Mouse (Mus musculus) ES-Bruce4 (cell line): ENCODE data around the gene Far1. TPM values are rescaled to one million over a fixed set of nuclear protein-coding genes. Genes with fewer than 3 reads are reported as not detected.

ENCODE experiments used
- H3K27ac ChIP-seq: 2 replicates; pipeline ENCODE4 v1.5.1; 2012; ENCODE audit warnings: low read length, inconsistent platforms; ENCODE audit not compliant: insufficient read depth
- H3K27me3 ChIP-seq: 2 replicates; pipeline ENCODE4 v1.6.1; 2012; ENCODE audit warnings: mild to moderate bottlenecking, low read length, inconsistent platforms; ENCODE audit not compliant: control insufficient read depth, poor library complexity, insufficient read depth, severe bottlenecking
- H3K36me3 ChIP-seq: 2 replicates; pipeline ENCODE4 v1.6.1; 2012; ENCODE audit warnings: inconsistent platforms, mild to moderate bottlenecking, low read length, moderate library complexity; ENCODE audit not compliant: control insufficient read depth, poor library complexity, insufficient read depth, severe bottlenecking
- H3K4me1 ChIP-seq: one replicate; pipeline ENCODE4 v1.8.1; 2011; ENCODE audit warnings: low read length; ENCODE audit not compliant: control insufficient read depth, insufficient read depth
- H3K4me3 ChIP-seq: 2 replicates; pipeline ENCODE4 v1.5.1; 2011; ENCODE audit warnings: low read depth, mild to moderate bottlenecking, low read length
- H3K9ac ChIP-seq: 2 replicates; pipeline ENCODE4 v1.6.1; 2012; ENCODE audit warnings: low read depth, mild to moderate bottlenecking, inconsistent platforms; ENCODE audit not compliant: poor library complexity, severe bottlenecking
- H3K9me3 ChIP-seq: replicated peaks from 2 replicates; pipeline ENCODE4 v1.6.1; 2012; ENCODE audit warnings: mild to moderate bottlenecking, low read length, inconsistent platforms; ENCODE audit not compliant: control insufficient read depth, poor library complexity, insufficient read depth, severe bottlenecking
- CTCF ChIP-seq: IDR thresholded peaks from one replicate; pipeline ENCODE4 v1.8.1; 2011; ENCODE audit warnings: low read depth, low read length
- EP300 ChIP-seq: IDR thresholded peaks from 2 replicates; pipeline ENCODE4 v1.6.1; 2011; ENCODE audit warnings: low read depth, low read length; ENCODE audit not compliant: insufficient read depth
- POLR2A ChIP-seq: IDR thresholded peaks from one replicate; pipeline ENCODE4 v1.8.1; 2011; ENCODE audit warnings: low read length; ENCODE audit not compliant: insufficient read depth
- polyA plus RNA-seq: library from polyadenylated mRNA; stranded (reverse); fragments of >200 nt; gene quantifications from 2 replicates; pipeline ENCODE4 v1.2.4, GENCODE M21; 2011; ENCODE audit warnings: low read depth; ENCODE audit not compliant: missing spikeins, insufficient read depth, insufficient read length

Gene Far1
- polyA plus RNA-seq, 1 experiment = 117 TPM

DNA sequence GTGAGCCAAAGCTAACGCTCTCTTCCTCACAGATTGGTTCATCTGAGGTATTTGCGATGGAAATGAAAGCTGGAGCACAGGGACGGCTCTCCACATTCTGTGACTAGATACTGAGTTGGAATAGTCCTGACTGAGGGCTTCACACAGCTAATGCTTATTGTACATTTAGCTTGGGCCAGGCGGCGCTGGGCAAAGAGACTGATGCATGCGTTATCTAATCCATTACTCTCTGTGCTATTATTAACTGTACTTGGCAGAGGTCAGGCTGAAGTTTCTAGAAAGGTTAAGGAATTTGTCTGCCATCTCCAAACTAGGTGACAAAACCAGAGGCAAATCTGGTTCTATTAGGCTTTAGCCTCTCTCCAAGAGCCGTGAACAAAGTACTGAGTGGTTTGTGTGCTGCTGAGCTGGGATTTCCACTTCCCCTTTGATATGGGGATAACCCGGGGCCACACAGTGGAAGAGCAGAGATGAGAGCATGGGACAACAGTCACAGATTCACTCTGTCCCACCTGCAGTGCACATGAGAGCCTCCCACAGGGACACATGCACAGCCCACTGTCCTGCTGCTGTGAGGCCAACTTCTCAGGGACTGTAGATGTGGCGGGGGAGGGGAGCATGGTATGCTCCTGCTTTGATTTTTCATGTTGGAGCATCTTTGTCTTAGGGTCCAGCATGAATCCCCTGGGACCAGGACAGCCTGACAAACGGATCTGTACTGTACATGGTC is 100.7 kb downstream of the Far1 start:
- Histone ChIP-seq H3K9ac (no peak overlapping the region), H3K27ac (no peak overlapping the region), H3K9me3 (no peaks in the 10 kb centered on the region), H3K4me1 (no peaks in the 10 kb centered on the region), H3K4me3 (no peak overlapping the region), H3K27me3 (no peaks in the 10 kb centered on the region), H3K36me3 (no peaks in the 10 kb centered on the region)
- no peak for TF ChIP-seq POLR2A
- TF ChIP-seq CTCF = no peak
- TF ChIP-seq EP300 = no peak

DNA sequence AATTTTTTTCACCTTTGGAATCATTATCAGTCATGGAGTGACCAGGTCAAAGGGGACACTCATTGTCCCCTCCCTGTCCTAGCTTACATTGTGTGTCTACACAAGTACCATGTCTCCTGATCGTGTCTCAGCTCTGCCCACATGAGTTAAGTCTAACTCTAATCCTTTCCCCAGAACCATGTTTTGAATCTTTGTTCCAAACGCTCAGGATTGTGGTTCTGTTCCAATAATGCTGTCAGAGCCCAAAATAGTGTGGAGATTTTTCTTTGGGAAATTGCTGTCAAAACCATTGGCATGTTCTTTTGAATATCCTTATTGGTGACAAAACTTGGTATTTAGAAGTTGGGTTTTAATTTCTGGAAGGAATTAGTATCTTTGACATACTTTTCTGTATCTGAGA is 105.5 kb downstream of the Far1 start:
- H3K36me3 ChIP-seq = no peaks in the 10 kb centered on the region
- TF ChIP-seq POLR2A = no peak
- TF ChIP-seq EP300 = no peak
- no peak for TF ChIP-seq CTCF
- no peak overlapping the region for H3K9ac ChIP-seq
- H3K9me3 ChIP-seq = no peaks in the 10 kb centered on the region
- no peak overlapping the region for H3K4me3 ChIP-seq
- no peaks in the 10 kb centered on the region for H3K27me3 ChIP-seq
- H3K4me1 ChIP-seq = no peaks in the 10 kb centered on the region
- no peak overlapping the region for H3K27ac ChIP-seq

GRCm38 (mm10) chr7:113619768-113620167 is 106.1 kb downstream of the Far1 start:
- Histone ChIP-seq H3K9me3 (no peaks in the 10 kb centered on the region), H3K36me3 (no peaks in the 10 kb centered on the region), H3K9ac (no peak overlapping the region), H3K4me3 (no peak overlapping the region), H3K27me3 (no peaks in the 10 kb centered on the region), H3K27ac (no peak overlapping the region), H3K4me1 (no peaks in the 10 kb centered on the region)
- TF ChIP-seq POLR2A = no peak
- TF ChIP-seq EP300 = no peak
- TF ChIP-seq CTCF = no peak

Other genes with a start within 250 kb of the Far1 start
- gene Btbd10, start 144.4 kb upstream of the Far1 start, polyA plus RNA-seq = 28.8 and 31.4 TPM in 2 replicates
- not detected in 2 replicates for gene Pth, start 125.3 kb upstream of the Far1 start, polyA plus RNA-seq